Mouse (Mus musculus) lung, adult 2 months (tissue): ENCODE results near the gene Pole4.

ENCODE experiments used
- CTCF ChIP-seq: fragments of 200-500 bp; IDR thresholded peaks from 2 replicates; pipeline ENCODE4 v1.5.1; 2011; ENCODE audit warnings: mild to moderate bottlenecking, low read length, control low read depth; ENCODE audit not compliant: insufficient read depth
- POLR2A ChIP-seq: fragments of 200-500 bp; IDR thresholded peaks from 2 replicates; pipeline ENCODE4 v1.6.1; 2011; ENCODE audit warnings: low read depth, mild to moderate bottlenecking, control low read depth, low read length, borderline replicate concordance; ENCODE audit errors: extremely low read depth

- no peak for TF ChIP-seq CTCF
- TF ChIP-seq POLR2A, result no peak
Observed at GRCm38 (mm10) chr6:82723321-82723720, 18.2 kb upstream of the Pole4 start.
